Mouse (Mus musculus) stomach, embryonic 14.5 days (tissue): ENCODE measurements around the gene Sept12. TPM values are rescaled to one million over a fixed set of nuclear protein-coding genes. Genes with fewer than 3 reads are reported as not detected.
A peak's percentile ranks its signal among the peaks of the same experiment; 100 is the strongest.

ENCODE experiments used
- ATAC-seq: fragments of 200-750 bp; cut with Nextera tagmentation; 2 replicates; pipeline ENCODE4 v1.8.0; 2017; ENCODE audit warnings: low read depth, moderate TSS enrichment; ENCODE audit not compliant: insufficient number of reproducible peaks, insufficient read depth, low FRiP score
- H3K27ac ChIP-seq: fragments of 300-500 bp; sonication (generic); 2 replicates; pipeline ENCODE4 v1.5.1; 2014; ENCODE audit warnings: mild to moderate bottlenecking, low read length, moderate library complexity, mixed read lengths
- H3K27me3 ChIP-seq: fragments of 300-500 bp; sonication (generic); 2 replicates; pipeline ENCODE4 v1.6.1; 2014; ENCODE audit warnings: low read length, control low read depth, mixed read lengths; ENCODE audit not compliant: control insufficient read depth, insufficient read depth
- H3K36me3 ChIP-seq: fragments of 300-500 bp; sonication (generic); 2 replicates; pipeline ENCODE4 v1.6.1; 2014; ENCODE audit warnings: mild to moderate bottlenecking, control low read depth, low read length, moderate library complexity, mixed read lengths; ENCODE audit not compliant: control insufficient read depth, insufficient read depth
- H3K4me1 ChIP-seq: fragments of 300-500 bp; sonication (generic); 2 replicates; pipeline ENCODE4 v1.6.1; 2014; ENCODE audit warnings: low read length, control low read depth, mixed read lengths; ENCODE audit not compliant: control insufficient read depth, insufficient read depth
- H3K4me2 ChIP-seq: fragments of 300-500 bp; sonication (generic); replicated peaks from 2 replicates; pipeline ENCODE4 v1.6.1; 2014; ENCODE audit warnings: low read depth, low read length, control low read depth
- H3K4me3 ChIP-seq: fragments of 300-500 bp; sonication (generic); 2 replicates; pipeline ENCODE4 v1.5.1; 2014; ENCODE audit warnings: low read depth, low read length, control low read depth
- H3K9ac ChIP-seq: fragments of 300-500 bp; sonication (generic); replicated peaks from 2 replicates; pipeline ENCODE4 v1.6.1; 2014; ENCODE audit warnings: low read depth, mild to moderate bottlenecking, control low read depth, low read length, moderate library complexity, mixed read lengths
- H3K9me3 ChIP-seq: fragments of 300-500 bp; sonication (generic); 2 replicates; pipeline ENCODE4 v1.6.1; 2016; ENCODE audit warnings: low read depth, low read length, control low read depth; ENCODE audit not compliant: control insufficient read depth
- WGBS: fragments of 180-500 bp; shearing (Covaris S2); extraction: QIAGEN DNeasy Blood & Tissue Kit; methylation state at CpG from one replicate; pipeline ENCODE4 v1.1.7; 2014; 5-methylcytosine and 5-hydroxymethylcytosine counted together
- polyA plus RNA-seq: library from polyadenylated mRNA; unstranded; fragments of >200 nt; fragmentation: Nextera tagmentation; extraction: Ambion mirVana; gene quantifications from 2 replicates; pipeline ENCODE4 v1.2.1, GENCODE M21; 2014

The Sept12 gene
- polyA plus RNA-seq, 1 experiment from 2014 or later = not detected

DNA sequence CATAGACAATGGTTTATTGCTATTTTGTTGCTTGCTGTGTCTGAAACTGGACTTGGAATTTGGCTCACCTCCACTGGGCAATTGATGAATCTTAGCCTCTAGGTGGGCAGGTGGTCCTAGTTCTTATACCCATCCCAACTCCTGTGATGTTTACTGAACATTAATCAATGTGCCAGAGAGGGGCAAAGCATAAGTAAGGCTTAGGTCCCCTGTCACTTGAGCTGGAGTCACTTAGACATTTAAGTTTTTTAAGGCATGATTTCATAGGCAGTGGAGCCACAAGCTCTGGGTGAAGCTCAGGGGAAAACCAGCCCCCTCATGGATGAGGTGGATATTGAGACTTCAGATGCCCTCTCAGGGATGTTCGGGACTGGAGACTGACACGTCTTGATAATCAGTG lies 59.2 kb downstream of the Sept12 start, which contains the start of gene Nudt16l1:
Gene Nudt16l1, plus strand, starts transcription at position 301 of the 400 bp plus-strand sequence.
- no peaks in the 10 kb centered on the region for H3K27me3 ChIP-seq
- H3K4me1 ChIP-seq = peaks cover 8% of the 10 kb centered on the region; the same call in 1 of the 2 replicates
- ATAC-seq = no peak
- H3K9me3 ChIP-seq = no peaks in the 10 kb centered on the region
- 2% methylated on average over 2 of the region's 2 CpGs for WGBS
- peaks cover 64% of the 10 kb centered on the region for H3K36me3 ChIP-seq
- peak within 1 kb of the TSS; percentile 60 for H3K9ac ChIP-seq
- peak within 1 kb of the TSS; percentile 82 for H3K4me2 ChIP-seq
- H3K4me3 ChIP-seq = peak within 1 kb of the TSS; percentile 67
- H3K27ac ChIP-seq = peak within 1 kb of the TSS; percentile 75; the same call in 1 of the 2 replicates

DNA sequence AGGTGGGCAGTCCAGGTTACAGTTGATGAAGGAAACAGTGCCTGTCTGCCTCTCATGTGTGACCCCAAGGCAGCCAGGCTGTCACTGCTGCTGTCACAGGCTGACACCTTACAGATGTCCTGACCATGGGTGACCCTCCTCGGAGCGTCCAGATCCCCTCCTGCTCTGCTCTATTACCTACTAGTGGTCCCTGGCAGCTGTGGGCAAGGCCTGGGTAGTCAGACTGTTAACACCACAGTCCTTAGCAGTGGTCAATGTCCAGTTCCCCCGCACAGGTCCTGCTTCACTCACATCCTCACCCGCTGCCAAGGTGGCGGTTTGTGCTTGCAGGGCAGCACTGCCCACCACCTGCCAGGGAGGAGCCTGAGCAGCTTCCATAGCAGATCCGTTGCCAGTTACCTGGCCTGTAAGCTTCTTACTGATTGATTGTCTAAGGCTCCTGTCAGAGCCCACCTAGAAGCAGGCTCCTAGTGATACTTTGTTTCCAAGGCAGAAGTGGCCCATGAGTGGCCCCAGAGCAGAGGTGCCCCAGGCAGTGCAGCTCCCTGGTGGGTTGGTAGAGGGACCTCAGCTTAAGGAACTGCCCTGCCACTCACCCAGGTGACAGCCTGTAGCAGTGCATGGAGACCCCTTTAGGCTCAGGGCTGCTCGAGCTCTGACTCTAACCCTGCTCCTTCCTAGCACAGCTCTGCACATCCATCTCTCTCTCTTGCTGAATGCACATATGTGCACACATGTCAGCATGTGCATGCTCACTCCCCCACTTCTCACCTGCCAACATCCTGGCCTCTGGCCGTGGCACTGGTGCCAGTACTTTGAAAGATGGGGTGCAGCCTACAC lies 60.1 kb downstream of the Sept12 start:
- WGBS = 85% methylated on average over 8 of the region's 8 CpGs
- H3K36me3 ChIP-seq = peaks cover 63% of the 10 kb centered on the region
- peaks cover 8% of the 10 kb centered on the region; the same call in 1 of the 2 replicates for H3K4me1 ChIP-seq
- no peak overlapping the region for H3K9ac ChIP-seq
- H3K27me3 ChIP-seq = no peaks in the 10 kb centered on the region
- no peak overlapping the region for H3K4me3 ChIP-seq
- H3K9me3 ChIP-seq = no peaks in the 10 kb centered on the region
- H3K27ac ChIP-seq = no peak overlapping the region
- H3K4me2 ChIP-seq = no peak overlapping the region
- no peak for ATAC-seq

Other genes with a start within 250 kb of the Sept12 start
- gene Cdip1, start 207.6 kb downstream of the Sept12 start, polyA plus RNA-seq = 83.6 and 87.0 TPM in 2 replicates
- gene 4930562C15Rik, start 162.4 kb downstream of the Sept12 start, polyA plus RNA-seq = 1.3 and 1.5 TPM in 2 replicates
- 41.4 and 46.1 TPM in 2 replicates for gene Ubald1, start 117.5 kb downstream of the Sept12 start, polyA plus RNA-seq
- 85.4 and 91.4 TPM in 2 replicates for gene Mgrn1, start 111.6 kb downstream of the Sept12 start, polyA plus RNA-seq
- 158 and 161 TPM in 2 replicates for gene Nudt16l1, start 59.1 kb downstream of the Sept12 start, polyA plus RNA-seq
- 50.3 and 54.1 TPM in 2 replicates for gene Anks3, start 33.6 kb downstream of the Sept12 start, polyA plus RNA-seq
- gene Smim22, start 9.4 kb upstream of the Sept12 start, polyA plus RNA-seq = 38.4 and 38.6 TPM in 2 replicates
- gene Rogdi, start 15.7 kb upstream of the Sept12 start, polyA plus RNA-seq = 52.3 and 61.9 TPM in 2 replicates
- gene Glyr1, start 52.0 kb upstream of the Sept12 start, polyA plus RNA-seq = 76.6 and 81.7 TPM in 2 replicates
- 24.5 and 26.2 TPM in 2 replicates for gene Ubn1, start 52.2 kb upstream of the Sept12 start, polyA plus RNA-seq
- 12.7 and 15.6 TPM in 2 replicates for gene Ppl, start 134.6 kb upstream of the Sept12 start, polyA plus RNA-seq
- gene Sec14l5, start 149.3 kb upstream of the Sept12 start, polyA plus RNA-seq = 0.06 and 0.13 TPM in 2 replicates
- gene Nagpa, start 206.2 kb upstream of the Sept12 start, polyA plus RNA-seq = 14.0 and 14.5 TPM in 2 replicates
- 3.6 and 4.1 TPM in 2 replicates for gene AU021092, start 224.4 kb upstream of the Sept12 start, polyA plus RNA-seq
- gene Alg1, start 235.8 kb upstream of the Sept12 start, polyA plus RNA-seq = 32.5 and 32.9 TPM in 2 replicates